Mouse (Mus musculus) myocyte (in vitro differentiated cells): ENCODE data around the gene Gkap1. TPM values are rescaled to one million over a fixed set of nuclear protein-coding genes. Genes with fewer than 3 reads are reported as not detected.

ENCODE experiments used
- H3K27me3 ChIP-seq: one replicate; pipeline ENCODE4 v1.6.1; 2011; ENCODE audit not compliant: control insufficient read depth, insufficient read depth, insufficient read length
- H3K36me3 ChIP-seq: one replicate; pipeline ENCODE4 v1.6.1; 2011; ENCODE audit not compliant: control insufficient read depth, insufficient read depth
- H3K4me2 ChIP-seq: one replicate; pipeline ENCODE4 v1.6.1; 2011; ENCODE audit warnings: low read depth, control low read depth
- H3K4me3 ChIP-seq: one replicate; pipeline ENCODE4 v1.5.1; 2011; ENCODE audit warnings: mild to moderate bottlenecking, control low read depth, moderate library complexity
- H3K79me2 ChIP-seq: one replicate; pipeline ENCODE4 v1.6.1; 2011; ENCODE audit not compliant: control insufficient read depth, insufficient read depth
- H3ac ChIP-seq: one replicate; pipeline ENCODE4 v1.6.1; 2011; ENCODE audit not compliant: control insufficient read depth, insufficient read length
- CEBPB ChIP-seq: IDR thresholded peaks from 2 replicates; pipeline ENCODE4 v1.6.1; 2011; ENCODE audit warnings: mild to moderate bottlenecking, moderate library complexity; ENCODE audit not compliant: poor library complexity, insufficient read depth, severe bottlenecking
- E2F4 ChIP-seq: IDR thresholded peaks from one replicate; pipeline ENCODE4 v1.6.1; 2011; ENCODE audit warnings: mild to moderate bottlenecking, control low read depth, moderate library complexity; ENCODE audit not compliant: insufficient read depth
- MAX ChIP-seq: IDR thresholded peaks from one replicate; pipeline ENCODE4 v1.6.1; 2011; ENCODE audit warnings: low read depth, mild to moderate bottlenecking, control low read depth
- MYOD1 ChIP-seq, 3 experiments: IDR thresholded peaks; one replicate each; pipeline ENCODE4 v1.6.1; 2011; ENCODE audit warnings: control low read depth in 2 of 3, low read depth in 2 of 3, mild to moderate bottlenecking in 2 of 3, moderate library complexity in 1 of 3; ENCODE audit not compliant: insufficient read length in 2 of 3, control insufficient read depth in 1 of 3
- MYOG ChIP-seq, 3 experiments: IDR thresholded peaks; one replicate each; pipeline ENCODE4 v1.6.1; 2011; ENCODE audit warnings: control low read depth in 2 of 3, low read depth in 2 of 3, mild to moderate bottlenecking in 2 of 3; ENCODE audit not compliant: insufficient read length in 2 of 3, control insufficient read depth in 1 of 3, insufficient read depth in 1 of 3
- POLR2A ChIP-seq: IDR thresholded peaks from one replicate; pipeline ENCODE4 v1.6.1; 2011; ENCODE audit warnings: low read depth, mild to moderate bottlenecking, control low read depth, moderate library complexity; ENCODE audit not compliant: insufficient read length
- POLR2AphosphoS2 ChIP-seq: IDR thresholded peaks from one replicate; pipeline ENCODE4 v1.6.1; 2011; ENCODE audit warnings: low read depth, control low read depth; ENCODE audit not compliant: insufficient read length
- REST ChIP-seq: IDR thresholded peaks from one replicate; pipeline ENCODE4 v1.6.1; 2011; ENCODE audit warnings: mild to moderate bottlenecking, control low read depth, moderate library complexity; ENCODE audit not compliant: insufficient read depth, insufficient read length
- SRF ChIP-seq: IDR thresholded peaks from one replicate; pipeline ENCODE4 v1.6.1; 2011; ENCODE audit warnings: low read depth; ENCODE audit not compliant: control insufficient read depth, insufficient read length
- TCF12 ChIP-seq: IDR thresholded peaks from one replicate; pipeline ENCODE4 v1.6.1; 2011; ENCODE audit warnings: mild to moderate bottlenecking, control low read depth; ENCODE audit not compliant: poor library complexity, insufficient read depth, severe bottlenecking
- TCF3 ChIP-seq: IDR thresholded peaks from one replicate; pipeline ENCODE4 v1.6.1; 2011; ENCODE audit warnings: low read depth, control low read depth; ENCODE audit not compliant: insufficient read length
- USF1 ChIP-seq: IDR thresholded peaks from one replicate; pipeline ENCODE4 v1.6.1; 2011; ENCODE audit warnings: low read depth, mild to moderate bottlenecking, control low read depth, moderate library complexity
- polyA plus RNA-seq: library from polyadenylated mRNA; unstranded; fragments of >200 nt; fragmentation: generic; extraction: Trizol; gene quantifications from one replicate; pipeline ENCODE4 v1.2.1, GENCODE M21; 2012; ENCODE audit warnings: missing spikeins

The Gkap1 gene
- polyA plus RNA-seq, 1 experiment: 12.2 TPM

DNA sequence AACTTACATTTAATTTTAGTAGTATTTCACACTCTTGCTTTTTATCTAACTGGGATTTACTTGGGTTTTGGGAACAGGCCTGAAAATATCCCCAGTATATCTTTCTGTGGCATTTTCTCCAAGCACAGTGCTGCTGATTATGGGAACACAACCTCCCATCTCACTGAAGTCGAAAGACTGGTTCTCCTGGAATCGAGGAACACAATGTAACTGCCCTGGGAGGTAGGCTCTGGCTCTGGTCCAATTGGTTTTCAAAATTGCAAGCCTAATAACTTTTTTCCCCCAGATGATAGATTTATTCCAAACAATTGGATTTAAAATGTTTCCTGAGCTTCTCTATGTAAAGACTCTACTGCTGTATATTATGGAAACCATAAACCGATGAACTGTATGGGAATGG is 55.3 kb downstream of the Gkap1 start:
- Histone ChIP-seq H3K36me3 (no peaks in the 10 kb centered on the region), H3K4me2 (no peak overlapping the region), H3K27me3 (no peaks in the 10 kb centered on the region), H3ac (no peak overlapping the region), H3K4me3 (no peak overlapping the region), H3K79me2 (peaks cover 1% of the 10 kb centered on the region)
- TF ChIP-seq MAX (no peak), POLR2A (no peak), CEBPB (no peak), TCF3 (no peak), TCF12 (no peak), USF1 (no peak), POLR2AphosphoS2 (no peak), REST (no peak), SRF (no peak), MYOD1 (IDR thresholded peaks at IDR 0.05; ENCODE audit: control insufficient read depth in 1 of 3, insufficient read length in 2 of 3, low read depth in 2 of 3) (no peak), E2F4 (no peak), MYOG (IDR thresholded peaks at IDR 0.05; ENCODE audit: control insufficient read depth in 1 of 3, insufficient read depth in 1 of 3, insufficient read length in 2 of 3, low read depth in 2 of 3) (no peak)

DNA sequence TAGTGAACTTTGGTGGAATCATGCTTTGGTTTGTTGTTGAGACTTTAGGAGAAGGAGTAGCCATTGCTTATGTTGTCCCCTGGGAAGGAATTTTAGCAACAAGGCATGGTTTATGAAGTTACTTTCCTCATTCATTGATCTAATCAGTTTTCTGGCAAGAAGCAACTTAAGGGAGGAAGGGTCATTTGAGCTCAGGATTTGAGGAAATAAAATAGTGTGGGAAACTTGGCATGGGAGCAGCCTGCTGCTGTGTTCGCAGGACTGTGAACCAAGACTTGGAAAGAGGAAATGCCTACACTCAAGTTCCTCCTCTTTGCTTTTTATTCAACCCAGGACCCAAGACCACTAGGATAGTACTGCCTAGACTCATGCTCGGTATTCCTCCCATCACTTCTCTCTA is 58.0 kb downstream of the Gkap1 start:
- Histone ChIP-seq H3K4me2 (no peak overlapping the region), H3K79me2 (peaks cover 28% of the 10 kb centered on the region), H3K27me3 (no peaks in the 10 kb centered on the region), H3K36me3 (no peaks in the 10 kb centered on the region), H3ac (no peak overlapping the region), H3K4me3 (no peak overlapping the region)
- TF ChIP-seq REST: no peak

DNA sequence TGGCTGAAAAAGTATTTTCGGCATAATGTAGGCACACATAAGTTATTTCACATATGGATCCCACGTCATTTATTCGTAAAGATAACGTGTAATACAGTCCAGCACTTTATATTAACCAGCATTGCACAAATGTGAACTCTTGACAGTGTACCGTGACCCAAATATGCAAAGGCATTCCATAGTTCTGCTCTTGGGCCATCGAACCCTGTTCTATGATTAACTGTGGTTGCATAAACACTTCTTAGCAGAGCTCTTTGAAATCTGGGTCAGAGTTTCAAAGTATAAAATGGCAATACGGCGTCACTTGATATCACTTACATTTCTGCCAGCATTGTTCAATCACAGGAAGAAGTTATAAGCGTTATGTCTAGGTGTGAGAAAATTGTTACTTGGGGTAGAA is 59.1 kb downstream of the Gkap1 start:
- Histone ChIP-seq H3K36me3 (no peaks in the 10 kb centered on the region), H3K79me2 (peaks cover 39% of the 10 kb centered on the region), H3K27me3 (no peaks in the 10 kb centered on the region), H3K4me2 (peak overlapping the region; percentile 94), H3K4me3 (peak overlapping the region; percentile 76), H3ac (no peak overlapping the region)
- TF ChIP-seq MYOG (IDR thresholded peaks at IDR 0.05; ENCODE audit: control insufficient read depth in 1 of 3, insufficient read depth in 1 of 3, insufficient read length in 2 of 3, low read depth in 2 of 3): no peak
- TF ChIP-seq MAX: no peak
- TF ChIP-seq SRF: no peak
- TF ChIP-seq TCF3: no peak
- TF ChIP-seq POLR2AphosphoS2: no peak
- no peak for TF ChIP-seq POLR2A
- TF ChIP-seq MYOD1 (IDR thresholded peaks at IDR 0.05; ENCODE audit: control insufficient read depth in 1 of 3, insufficient read length in 2 of 3, low read depth in 2 of 3): no peak
- TF ChIP-seq CEBPB: no peak
- no peak for TF ChIP-seq USF1
- no peak for TF ChIP-seq REST

DNA sequence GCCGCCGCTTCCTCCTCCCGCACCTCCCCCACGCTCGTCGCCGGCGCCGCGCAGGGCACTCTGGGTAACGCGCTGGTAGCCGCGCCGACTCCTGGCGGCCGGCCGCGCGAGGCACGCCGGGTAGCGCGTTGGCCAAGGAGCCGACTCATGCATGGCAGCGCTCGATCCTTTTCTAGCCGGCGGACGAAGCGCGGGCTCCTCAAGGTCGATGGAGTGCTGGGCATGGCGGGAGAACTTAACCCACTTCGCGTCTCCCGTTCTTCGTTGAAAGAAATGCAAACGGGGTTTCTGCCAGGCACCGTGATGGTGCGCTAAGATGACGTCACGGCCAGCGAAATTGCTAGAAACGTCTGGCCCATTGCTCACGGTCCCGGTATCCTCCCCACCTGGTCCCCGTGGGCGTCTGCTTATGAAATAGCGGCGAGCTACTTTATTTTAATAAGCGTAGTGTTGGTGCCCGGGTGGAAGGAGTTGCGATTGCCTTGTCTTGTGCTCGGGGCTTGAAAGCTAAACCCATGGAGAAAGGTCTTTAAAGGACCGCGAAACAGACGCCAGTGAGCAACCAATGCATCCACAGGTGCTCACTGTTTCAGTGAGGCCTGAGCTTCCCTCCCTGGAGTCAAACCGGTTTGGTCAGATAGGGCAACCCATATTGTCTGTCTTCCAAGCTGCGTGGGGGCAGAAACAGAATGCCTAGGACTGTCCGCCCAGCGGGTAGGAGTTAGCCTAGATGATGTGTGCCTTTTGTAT is 59.7 kb downstream of the Gkap1 start, which contains the start of gene Ubqln1:
Gene Ubqln1, minus strand, starts transcription at position 62 of the 750 bp plus-strand sequence.
- Histone ChIP-seq H3K4me3 (peak within 1 kb of the TSS; percentile 76), H3K27me3 (no peaks in the 10 kb centered on the region), H3K79me2 (peaks cover 46% of the 10 kb centered on the region), H3ac (peak within 1 kb of the TSS; percentile 92), H3K36me3 (no peaks in the 10 kb centered on the region), H3K4me2 (peak within 1 kb of the TSS; percentile 94)
- TF ChIP-seq POLR2AphosphoS2: peak; percentile 97
- no peak for TF ChIP-seq MYOG (IDR thresholded peaks at IDR 0.05; ENCODE audit: control insufficient read depth in 1 of 3, insufficient read depth in 1 of 3, insufficient read length in 2 of 3, low read depth in 2 of 3)
- TF ChIP-seq TCF12: no peak
- TF ChIP-seq SRF: no peak
- no peak for TF ChIP-seq TCF3
- TF ChIP-seq USF1: no peak
- peak; percentile 97 for TF ChIP-seq POLR2A
- TF ChIP-seq CEBPB: 0 out of 2 replicates have a peak, but pooled peaks have one; percentile 2
- TF ChIP-seq MAX: no peak
- TF ChIP-seq REST: no peak
- TF ChIP-seq E2F4: peak; percentile 39
- peak in 1 of 3 experiments; percentile 29 for TF ChIP-seq MYOD1 (IDR thresholded peaks at IDR 0.05; ENCODE audit: control insufficient read depth in 1 of 3, insufficient read length in 2 of 3, low read depth in 2 of 3)

DNA sequence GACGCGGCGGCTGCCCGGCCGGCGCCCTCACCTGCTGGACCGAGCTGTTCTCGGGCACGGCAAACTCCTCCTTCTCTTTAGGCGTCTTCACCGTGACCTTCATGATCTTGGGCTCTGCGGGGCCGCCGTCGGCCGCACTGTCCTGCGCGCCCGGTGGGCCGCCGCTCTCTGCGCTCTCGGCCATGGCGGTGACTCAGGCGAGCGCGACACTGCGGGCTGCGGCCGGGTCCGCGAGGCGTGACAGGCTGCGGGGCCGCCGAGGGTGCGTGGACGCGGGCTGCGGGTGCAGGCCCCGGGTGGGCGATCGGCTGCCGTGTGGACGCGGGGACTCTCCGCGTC is 60.3 kb downstream of the Gkap1 start:
- peaks cover 51% of the 10 kb centered on the region for H3K79me2 ChIP-seq
- H3K36me3 ChIP-seq: no peaks in the 10 kb centered on the region
- H3K4me2 ChIP-seq: no peak overlapping the region
- no peak for TF ChIP-seq POLR2AphosphoS2
- TF ChIP-seq MYOD1 (IDR thresholded peaks at IDR 0.05; ENCODE audit: control insufficient read depth in 1 of 3, insufficient read length in 2 of 3, low read depth in 2 of 3): peak in 2 of 3 experiments; percentile 4 to 46
- no peak for TF ChIP-seq CEBPB
- TF ChIP-seq MYOG (IDR thresholded peaks at IDR 0.05; ENCODE audit: control insufficient read depth in 1 of 3, insufficient read depth in 1 of 3, insufficient read length in 2 of 3, low read depth in 2 of 3): peak in 1 of 3 experiments; percentile 1
- TF ChIP-seq USF1: no peak
- no peak for TF ChIP-seq SRF
- TF ChIP-seq TCF3: peak; percentile 42
- H3K4me3 ChIP-seq: peak overlapping the region; percentile 76
- H3K27me3 ChIP-seq: no peaks in the 10 kb centered on the region
- H3ac ChIP-seq: peak overlapping the region; percentile 92
